Mouse (Mus musculus) CH12.LX (cell line): Measurements from ENCODE around the gene Tpd52l1.

Experiments used
- CTCF ChIP-seq, 2 experiments: IDR thresholded peaks in 1 of 2; conservative IDR thresholded peaks in 1 of 2; 2 replicates each; pipeline ENCODE4 v1.5.1; 2011 to 2012; ENCODE audit warnings: low read depth in 2 of 2, low read length in 2 of 2, improper control_type of control experiment in 1 of 2, inconsistent platforms in 1 of 2, mild to moderate bottlenecking in 1 of 2, moderate library complexity in 1 of 2
- ELF1 ChIP-seq: IDR thresholded peaks from 2 replicates; pipeline ENCODE4 v1.6.1; 2014; ENCODE audit warnings: low read depth, mild to moderate bottlenecking, inconsistent platforms, low read length, improper control_type of control experiment
- EP300 ChIP-seq: IDR thresholded peaks from 2 replicates; pipeline ENCODE4 v1.6.1; 2011; ENCODE audit warnings: low read length, improper control_type of control experiment
- MEF2A ChIP-seq: IDR thresholded peaks from 2 replicates; pipeline ENCODE4 v1.6.1; 2014; ENCODE audit warnings: low read depth, mild to moderate bottlenecking, inconsistent platforms, low read length, improper control_type of control experiment, borderline replicate concordance
- MXI1 ChIP-seq: IDR thresholded peaks from 2 replicates; pipeline ENCODE4 v1.6.1; 2011; ENCODE audit warnings: mild to moderate bottlenecking, low read depth, low read length, improper control_type of control experiment
- MYC ChIP-seq: IDR thresholded peaks from 2 replicates; pipeline ENCODE4 v1.6.1; 2011; ENCODE audit warnings: low read depth, mild to moderate bottlenecking, improper control_type of control experiment, low read length
- NELFE ChIP-seq: IDR thresholded peaks from 2 replicates; pipeline ENCODE4 v1.6.1; 2011; ENCODE audit warnings: low read depth, low read length, improper control_type of control experiment
- NRF1 ChIP-seq: IDR thresholded peaks from 2 replicates; pipeline ENCODE4 v1.6.1; 2014; ENCODE audit warnings: low read depth, mild to moderate bottlenecking, inconsistent platforms, low read length, improper control_type of control experiment, moderate library complexity
- POLR2A ChIP-seq: IDR thresholded peaks from 2 replicates; pipeline ENCODE4 v1.6.1; 2011; ENCODE audit warnings: low read depth, mild to moderate bottlenecking, improper control_type of control experiment, low read length
- RAD21 ChIP-seq: IDR thresholded peaks from 2 replicates; pipeline ENCODE4 v1.6.1; 2011; ENCODE audit warnings: low read depth, mild to moderate bottlenecking, low read length, improper control_type of control experiment, moderate library complexity
- RCOR1 ChIP-seq: conservative IDR thresholded peaks from 2 replicates; pipeline ENCODE4 v1.6.1; 2012; ENCODE audit warnings: low read depth, mild to moderate bottlenecking, inconsistent platforms, low read length, improper control_type of control experiment
- TBP ChIP-seq: conservative IDR thresholded peaks from 2 replicates; pipeline ENCODE4 v1.6.1; 2011; ENCODE audit warnings: low read depth, low read length, improper control_type of control experiment
- USF1 ChIP-seq: IDR thresholded peaks from 2 replicates; pipeline ENCODE4 v1.6.1; 2014; ENCODE audit warnings: low read depth, mild to moderate bottlenecking, inconsistent platforms, low read length, improper control_type of control experiment
- ZC3H11A ChIP-seq: IDR thresholded peaks from 2 replicates; pipeline ENCODE4 v1.6.1; 2012; ENCODE audit warnings: low read depth, mild to moderate bottlenecking, inconsistent platforms, low read length, improper control_type of control experiment

DNA sequence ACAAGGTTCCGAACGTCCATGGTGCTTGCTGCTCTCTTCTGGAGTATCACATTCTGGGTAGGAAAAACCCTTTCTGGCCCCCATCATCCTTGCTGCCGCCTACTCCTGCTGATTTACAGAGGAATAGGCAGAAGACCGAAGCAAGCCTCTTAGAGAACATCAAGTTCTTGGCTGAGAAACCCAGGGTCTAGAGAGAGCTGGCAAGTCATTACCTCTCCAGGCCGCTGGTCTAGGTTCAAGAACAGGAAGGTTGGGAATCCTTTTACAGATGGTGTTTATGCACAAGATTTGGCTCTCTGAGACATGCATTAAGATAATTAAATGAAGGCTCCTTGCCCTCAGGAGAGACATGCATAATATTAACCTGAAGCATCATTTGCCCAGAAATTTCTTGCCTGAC lies 127.3 kb downstream of the Tpd52l1 start:
- TF ChIP-seq CTCF (conservative IDR thresholded peaks at IDR 0.05 in 1 of 2, IDR thresholded peaks at IDR 0.05 in 1 of 2; ENCODE audit: low read depth in 2 of 2, low read length in 2 of 2) (no peak), EP300 (no peak), ELF1 (no peak), RAD21 (no peak), RCOR1 (no peak), USF1 (no peak), ZC3H11A (no peak), MXI1 (no peak), MYC (no peak), TBP (no peak), NELFE (no peak), POLR2A (no peak), NRF1 (no peak), MEF2A (no peak)
